Mouse (Mus musculus) CH12.LX (cell line): Measurements from ENCODE around the gene Kat7. TPM values are rescaled to one million over a fixed set of nuclear protein-coding genes. Genes with fewer than 3 reads are reported as not detected.

ENCODE experiments used
- DNase-seq: peaks from one replicate; pipeline ENCODE4 v3.0.0-alpha.2; 2013; ENCODE audit errors: extremely low read depth
- H3K27ac ChIP-seq: 2 replicates; pipeline ENCODE4 v1.5.1; 2012; ENCODE audit warnings: low read depth, mild to moderate bottlenecking, control low read depth, moderate library complexity; ENCODE audit not compliant: insufficient read depth
- H3K27me3 ChIP-seq: replicated peaks from 2 replicates; pipeline ENCODE3; 2012; ENCODE audit warnings: inconsistent platforms
- H3K36me3 ChIP-seq, 2 experiments: replicated peaks in 1 of 2; 2 replicates each; pipeline versions ENCODE3 to v1.6.1; 2012; ENCODE audit warnings: inconsistent platforms in 1 of 2, low read length in 1 of 2, mild to moderate bottlenecking in 1 of 2, mixed read lengths in 1 of 2, moderate library complexity in 1 of 2; ENCODE audit not compliant: control insufficient read depth in 1 of 2, insufficient read depth in 1 of 2
- H3K4me1 ChIP-seq, 2 experiments: 2 replicates each; pipeline ENCODE4 v1.6.1; 2012; ENCODE audit warnings: inconsistent platforms in 1 of 2, moderate library complexity in 1 of 2; ENCODE audit not compliant: insufficient read depth in 2 of 2, control insufficient read depth in 1 of 2
- H3K4me2 ChIP-seq: 2 replicates; pipeline ENCODE4 v1.6.1; 2012; ENCODE audit warnings: low read depth, mild to moderate bottlenecking, control low read depth; ENCODE audit not compliant: poor library complexity, insufficient read depth, severe bottlenecking
- H3K4me3 ChIP-seq, 3 experiments: fragments of 150-350 bp in 1 of 3; sonication (generic) in 1 of 3; replicated peaks in 1 of 3; 2 replicates each; pipeline versions ENCODE3 to v1.5.1; 2011 to 2012; ENCODE audit warnings: low read depth in 2 of 3, low read length in 2 of 3, mild to moderate bottlenecking in 2 of 3, moderate library complexity in 2 of 3, control low read depth in 1 of 3, improper control_type of control experiment in 1 of 3, inconsistent platforms in 1 of 3, mixed read lengths in 1 of 3; ENCODE audit not compliant: poor library complexity in 1 of 3
- H3K79me2 ChIP-seq: replicated peaks from 2 replicates; pipeline ENCODE4 v1.6.1; 2012; ENCODE audit warnings: mild to moderate bottlenecking, moderate library complexity; ENCODE audit not compliant: control insufficient read depth, poor library complexity, insufficient read depth, severe bottlenecking; ENCODE audit errors: extremely low read depth
- H3K9ac ChIP-seq: 2 replicates; pipeline ENCODE4 v1.6.1; 2012; ENCODE audit warnings: low read depth, mild to moderate bottlenecking, control low read depth, moderate library complexity; ENCODE audit not compliant: insufficient read depth
- H3K9me3 ChIP-seq: replicated peaks from 2 replicates; pipeline ENCODE3; 2012; ENCODE audit warnings: low read length, inconsistent platforms, mixed read lengths
- CHD2 ChIP-seq: IDR thresholded peaks from 2 replicates; pipeline ENCODE4 v1.6.1; 2011; ENCODE audit warnings: low read length, improper control_type of control experiment
- E2F4 ChIP-seq: IDR thresholded peaks from 2 replicates; pipeline ENCODE4 v1.6.1; 2011; ENCODE audit warnings: low read depth, low read length, improper control_type of control experiment; ENCODE audit not compliant: insufficient replicate concordance
- ELF1 ChIP-seq: IDR thresholded peaks from 2 replicates; pipeline ENCODE4 v1.6.1; 2014; ENCODE audit warnings: low read depth, mild to moderate bottlenecking, inconsistent platforms, low read length, improper control_type of control experiment
- EP300 ChIP-seq: IDR thresholded peaks from 2 replicates; pipeline ENCODE4 v1.6.1; 2011; ENCODE audit warnings: low read length, improper control_type of control experiment
- JUN ChIP-seq: IDR thresholded peaks from 2 replicates; pipeline ENCODE4 v1.6.1; 2011; ENCODE audit warnings: low read depth, mild to moderate bottlenecking, low read length, improper control_type of control experiment, moderate library complexity; ENCODE audit not compliant: insufficient read depth
- JUND ChIP-seq: conservative IDR thresholded peaks from 2 replicates; pipeline ENCODE4 v1.6.1; 2011; ENCODE audit warnings: low read depth, low read length, improper control_type of control experiment
- MAFK ChIP-seq: IDR thresholded peaks from 2 replicates; pipeline ENCODE4 v1.6.1; 2011; ENCODE audit warnings: low read length, improper control_type of control experiment; ENCODE audit not compliant: insufficient replicate concordance
- MAZ ChIP-seq: IDR thresholded peaks from 2 replicates; pipeline ENCODE4 v1.6.1; 2012; ENCODE audit warnings: low read depth, mild to moderate bottlenecking, inconsistent platforms, low read length, improper control_type of control experiment, moderate library complexity
- MEF2A ChIP-seq: IDR thresholded peaks from 2 replicates; pipeline ENCODE4 v1.6.1; 2014; ENCODE audit warnings: low read depth, mild to moderate bottlenecking, inconsistent platforms, low read length, improper control_type of control experiment, borderline replicate concordance
- MXI1 ChIP-seq: IDR thresholded peaks from 2 replicates; pipeline ENCODE4 v1.6.1; 2011; ENCODE audit warnings: mild to moderate bottlenecking, low read depth, low read length, improper control_type of control experiment
- NRF1 ChIP-seq: IDR thresholded peaks from 2 replicates; pipeline ENCODE4 v1.6.1; 2014; ENCODE audit warnings: low read depth, mild to moderate bottlenecking, inconsistent platforms, low read length, improper control_type of control experiment, moderate library complexity
- PAX5 ChIP-seq: IDR thresholded peaks from 2 replicates; pipeline ENCODE4 v1.6.1; 2012; ENCODE audit warnings: low read length, inconsistent platforms, mixed read lengths
- POLR2A ChIP-seq: IDR thresholded peaks from 2 replicates; pipeline ENCODE4 v1.6.1; 2011; ENCODE audit warnings: low read depth, mild to moderate bottlenecking, improper control_type of control experiment, low read length
- RAD21 ChIP-seq: IDR thresholded peaks from 2 replicates; pipeline ENCODE4 v1.6.1; 2011; ENCODE audit warnings: low read depth, mild to moderate bottlenecking, low read length, improper control_type of control experiment, moderate library complexity
- SMC3 ChIP-seq: IDR thresholded peaks from 2 replicates; pipeline ENCODE4 v1.6.1; 2011; ENCODE audit warnings: low read depth, low read length, improper control_type of control experiment
- USF2 ChIP-seq: conservative IDR thresholded peaks from 2 replicates; pipeline ENCODE4 v1.6.1; 2011; ENCODE audit warnings: low read depth, low read length, improper control_type of control experiment
- ZKSCAN1 ChIP-seq: IDR thresholded peaks from 2 replicates; pipeline ENCODE4 v1.6.1; 2012; ENCODE audit warnings: low read depth, inconsistent platforms, low read length, improper control_type of control experiment, borderline replicate concordance
- dilution Hi-C: fragments of 300-500 bp; cut with MboI; formaldehyde crosslinking; loops from 2 replicates; pipeline ENCODE4 v1.14.3; 2020; ENCODE audit warnings: low sequenced_read_pairs; ENCODE audit not compliant: extremely low pct_unique_long_range_greater_than_20kb, extremely low pct_ligation_motif_present
- in situ Hi-C: fragments of 300-500 bp; cut with MboI; formaldehyde crosslinking; loops from 3 replicates; pipeline ENCODE4 v1.14.3; 2019; ENCODE audit warnings: low sequenced_read_pairs, low pct_ligation_motif_present, low pct_unique_long_range_greater_than_20kb, mixed read lengths
- polyA plus RNA-seq: library from polyadenylated mRNA; unstranded; fragments of >175 nt; gene quantifications from 2 replicates; pipeline ENCODE4 v1.2.1, GENCODE M21; 2012; ENCODE audit warnings: low read depth; ENCODE audit not compliant: insufficient read length
- total RNA-seq, 2 experiments: library from RNA; depleted of rRNA; stranded (reverse); fragments of 300-350 nt in 1 of 2; fragments of >200 nt in 1 of 2; gene quantifications; 2 replicates each; pipeline ENCODE4 v1.2.3; 2012 to 2014

Gene Kat7
- total and polyA plus RNA-seq, 3 experiments = 59.5 to 90.2 (median 66.7) TPM

- peaks cover 8 to 9% of the 10 kb centered on the region in 2 experiments for H3K4me1 ChIP-seq
- H3K36me3 ChIP-seq = no peaks in the 10 kb centered on the region
- no peak overlapping the region for H3K27ac ChIP-seq
- TF ChIP-seq ELF1 = no peak
- TF ChIP-seq USF2 = no peak
- no peak for TF ChIP-seq ZKSCAN1
- TF ChIP-seq E2F4 = no peak
- no peak for TF ChIP-seq SMC3
- in situ Hi-C loops = no loop called here
- no peak for DNase-seq
- H3K27me3 ChIP-seq = peaks cover 88% of the 10 kb centered on the region
- dilution Hi-C loops = loop anchor here (25.0 kb wide), 1 partner anchor 110 kb away; the partner anchor contains the start of gene Dlx4
- peaks cover 16% of the 10 kb centered on the region for H3K9me3 ChIP-seq
- H3K4me3 ChIP-seq = no peak overlapping the region
- H3K9ac ChIP-seq = no peak overlapping the region
- no peak overlapping the region for H3K4me2 ChIP-seq
- no peaks in the 10 kb centered on the region for H3K79me2 ChIP-seq
These were observed 63.0 kb downstream of the Kat7 start for GRCm38 (mm10) chr11:95247065-95247464.

GRCm38 (mm10) chr11:95245456-95245855 lies 64.6 kb downstream of the Kat7 start:
- no peak for DNase-seq
- Histone ChIP-seq H3K4me1 (peaks cover 6 to 7% of the 10 kb centered on the region in 2 experiments), H3K36me3 (no peaks in the 10 kb centered on the region), H3K27me3 (peaks cover 87% of the 10 kb centered on the region), H3K9ac (no peak overlapping the region), H3K4me2 (no peak overlapping the region), H3K79me2 (no peaks in the 10 kb centered on the region), H3K27ac (no peak overlapping the region), H3K9me3 (peaks cover 16% of the 10 kb centered on the region), H3K4me3 (no peak overlapping the region)
- dilution Hi-C loops (loop anchor here (25.0 kb wide), 1 partner anchor 108 kb away; the partner anchor contains the start of gene Dlx4), in situ Hi-C loops (no loop called here)
- no peak for TF ChIP-seq RAD21
- TF ChIP-seq ELF1 = no peak
- TF ChIP-seq NRF1 = no peak

DNA sequence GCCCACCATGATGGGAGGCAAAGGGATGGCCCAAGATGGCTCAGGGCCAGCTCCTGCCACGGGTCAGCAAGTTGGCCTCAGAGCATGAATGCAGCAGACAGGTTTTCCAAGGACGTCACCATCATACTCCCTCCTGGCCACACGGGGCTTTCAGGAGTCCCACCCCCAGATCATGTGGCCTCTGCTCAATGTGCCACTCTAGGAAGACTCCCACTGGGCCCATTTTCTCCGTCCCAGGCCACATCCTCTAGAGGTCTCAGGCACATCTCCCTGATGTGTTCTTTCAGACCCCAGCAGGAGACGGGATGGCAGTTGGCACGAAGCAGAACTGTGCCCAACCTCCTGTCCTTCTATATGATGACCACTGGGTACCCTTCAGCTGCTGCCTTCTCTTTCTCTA lies 67.4 kb downstream of the Kat7 start:
- H3K36me3 ChIP-seq = no peaks in the 10 kb centered on the region
- in situ Hi-C loops = no loop called here
- H3K9me3 ChIP-seq = peaks cover 4% of the 10 kb centered on the region
- peaks cover 91% of the 10 kb centered on the region for H3K27me3 ChIP-seq
- no peaks in the 10 kb centered on the region for H3K4me1 ChIP-seq
- no peaks in the 10 kb centered on the region for H3K79me2 ChIP-seq
- dilution Hi-C loops = loop anchor here (25.0 kb wide), 1 partner anchor 105 kb away; the partner anchor contains the start of gene Dlx4
- H3K9ac ChIP-seq = no peak overlapping the region
- H3K4me2 ChIP-seq = no peak overlapping the region
- no peak overlapping the region for H3K27ac ChIP-seq
- no peak for DNase-seq
- H3K4me3 ChIP-seq = no peak overlapping the region
- TF ChIP-seq PAX5 (no peak), MEF2A (no peak), NRF1 (no peak), CHD2 (no peak), JUN (no peak), JUND (no peak), MXI1 (no peak), MAFK (no peak), ZKSCAN1 (no peak), POLR2A (no peak), SMC3 (no peak), MAZ (no peak), EP300 (no peak), USF2 (no peak)
